Mouse (Mus musculus) heart, embryonic 10.5 days (tissue): ENCODE data around the gene Scamp1. TPM values are rescaled to one million over a fixed set of nuclear protein-coding genes. Genes with fewer than 3 reads are reported as not detected.

Experiments used
- DNase-seq: peaks from one replicate; pipeline ENCODE4 v3.0.0-alpha.2; 2017; ENCODE audit warnings: low spot score
- H3K27ac ChIP-seq: fragments of 300-500 bp; sonication (generic); 2 replicates; pipeline ENCODE4 v1.5.1; 2016; ENCODE audit warnings: mild to moderate bottlenecking
- H3K27me3 ChIP-seq: fragments of 300-500 bp; sonication (generic); 2 replicates; pipeline ENCODE4 v1.6.1; 2016; ENCODE audit warnings: mild to moderate bottlenecking; ENCODE audit not compliant: poor library complexity, insufficient read depth, severe bottlenecking
- H3K36me3 ChIP-seq: fragments of 300-500 bp; sonication (generic); 2 replicates; pipeline ENCODE4 v1.6.1; 2016; ENCODE audit warnings: mild to moderate bottlenecking, moderate library complexity
- H3K4me1 ChIP-seq: fragments of 300-500 bp; sonication (generic); 2 replicates; pipeline ENCODE4 v1.6.1; 2016; ENCODE audit warnings: mild to moderate bottlenecking
- H3K4me3 ChIP-seq: fragments of 300-500 bp; sonication (generic); 2 replicates; pipeline ENCODE4 v1.5.1; 2016; ENCODE audit warnings: mild to moderate bottlenecking, moderate library complexity
- H3K9me3 ChIP-seq: fragments of 300-500 bp; sonication (generic); 2 replicates; pipeline ENCODE4 v1.6.1; 2016; ENCODE audit warnings: mild to moderate bottlenecking, moderate library complexity
- WGBS: fragments of 180-500 bp; shearing (Covaris S2); methylation state at CpG from one replicate; pipeline ENCODE4 v1.1.7; 2016; 5-methylcytosine and 5-hydroxymethylcytosine counted together
- polyA plus RNA-seq: library from polyadenylated mRNA; unstranded; fragments of >200 nt; fragmentation: Nextera tagmentation; extraction: Ambion mirVana; gene quantifications from 2 replicates; pipeline ENCODE4 v1.2.1, GENCODE M21; 2016

The Scamp1 gene
- polyA plus RNA-seq, 1 experiment from 2014 or later = 26.9 TPM

DNA sequence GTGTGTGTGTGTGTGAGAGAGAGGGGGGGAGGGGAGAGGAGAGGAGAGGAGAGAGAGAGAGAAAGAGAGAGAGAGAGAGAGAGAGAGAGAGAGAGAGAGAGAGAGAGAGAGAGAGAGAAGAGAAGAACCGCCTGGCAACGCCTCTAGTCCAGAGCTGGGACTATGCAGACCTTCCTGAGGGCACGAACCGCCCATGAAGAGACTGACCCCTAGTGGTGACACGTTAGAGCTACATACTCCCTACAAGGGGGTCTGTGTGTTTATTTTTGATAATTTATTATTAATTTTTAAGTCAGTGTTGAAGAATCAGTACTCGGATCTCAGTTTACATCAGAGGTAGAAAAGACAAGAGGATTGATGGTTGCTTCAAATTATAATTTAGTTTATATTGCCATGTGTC lies 80.4 kb downstream of the Scamp1 start:
- DNase-seq = no peak
- WGBS = 12% methylated on average over 6 of the region's 6 CpGs
- no peak overlapping the region for H3K27ac ChIP-seq

GRCm38 (mm10) chr13:94199829-94200228 lies 85.8 kb downstream of the Scamp1 start:
- H3K27ac ChIP-seq = no peak overlapping the region
- WGBS = 64% methylated on average over 8 of the region's 8 CpGs

More for the DNA sequence above, 80.4 kb downstream of the Scamp1 start:
- Histone ChIP-seq H3K36me3 (peaks cover 21% of the 10 kb centered on the region), H3K27me3 (no peaks in the 10 kb centered on the region), H3K4me1 (no peaks in the 10 kb centered on the region), H3K4me3 (no peak overlapping the region), H3K9me3 (no peaks in the 10 kb centered on the region)

GRCm38 (mm10) chr13:94198616-94199015 lies 87.0 kb downstream of the Scamp1 start:
- Histone ChIP-seq H3K9me3 (no peaks in the 10 kb centered on the region), H3K4me1 (no peaks in the 10 kb centered on the region), H3K36me3 (peaks cover 13% of the 10 kb centered on the region; the same call in 1 of the 2 replicates), H3K27ac (no peak overlapping the region), H3K27me3 (no peaks in the 10 kb centered on the region), H3K4me3 (no peak overlapping the region)
- DNase-seq = peak; percentile 51
- WGBS = 84% methylated on average over 6 of the region's 6 CpGs

More at GRCm38 (mm10) chr13:94199829-94200228, 85.8 kb downstream of the Scamp1 start:
- no peak overlapping the region for H3K4me3 ChIP-seq
- no peaks in the 10 kb centered on the region for H3K4me1 ChIP-seq
- no peaks in the 10 kb centered on the region for H3K9me3 ChIP-seq
- H3K27me3 ChIP-seq = no peaks in the 10 kb centered on the region
- peaks cover 10% of the 10 kb centered on the region; the same call in 1 of the 2 replicates for H3K36me3 ChIP-seq
- no peak for DNase-seq

DNA sequence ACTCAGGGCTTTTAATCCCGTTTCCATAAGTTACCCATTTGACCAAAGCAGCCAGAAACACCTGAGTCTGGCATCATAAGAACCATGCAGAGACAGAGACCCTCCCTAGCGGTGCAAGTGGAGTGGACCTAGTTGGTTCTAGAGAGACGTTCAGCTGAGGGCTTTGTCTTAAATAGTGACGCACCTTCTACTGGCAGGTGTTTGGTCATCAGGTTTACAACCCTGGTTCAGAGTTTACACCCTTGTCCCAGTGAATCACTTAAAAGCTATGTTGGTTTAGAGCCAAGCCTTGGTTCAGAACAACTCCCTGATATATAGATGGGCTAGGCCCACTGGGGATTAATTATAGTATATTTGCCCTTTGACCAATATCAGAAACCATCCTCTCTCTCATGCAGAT lies 92.4 kb downstream of the Scamp1 start:
- H3K27me3 ChIP-seq = no peaks in the 10 kb centered on the region
- no peak overlapping the region for H3K4me3 ChIP-seq
- H3K27ac ChIP-seq = no peak overlapping the region
- H3K36me3 ChIP-seq = peaks cover 19% of the 10 kb centered on the region; the same call in 1 of the 2 replicates
- DNase-seq = no peak
- no peaks in the 10 kb centered on the region for H3K9me3 ChIP-seq
- WGBS = 88% methylated on average over 4 of the region's 4 CpGs
- H3K4me1 ChIP-seq = peaks cover 13% of the 10 kb centered on the region; the same call in 1 of the 2 replicates

- Histone ChIP-seq H3K27me3 (no peaks in the 10 kb centered on the region), H3K4me3 (no peak overlapping the region), H3K36me3 (peaks cover 9% of the 10 kb centered on the region; the same call in 1 of the 2 replicates), H3K27ac (no peak overlapping the region), H3K9me3 (no peaks in the 10 kb centered on the region), H3K4me1 (peaks cover 39% of the 10 kb centered on the region)
- 79% methylated on average over 1 of the region's 1 CpGs for WGBS
- DNase-seq = no peak
Observed at GRCm38 (mm10) chr13:94190386-94190785, 95.3 kb downstream of the Scamp1 start.

GRCm38 (mm10) chr13:94188200-94189086 lies 97.2 kb downstream of the Scamp1 start:
- H3K27me3 ChIP-seq = no peaks in the 10 kb centered on the region
- no peak overlapping the region for H3K27ac ChIP-seq
- H3K36me3 ChIP-seq = peaks cover 6% of the 10 kb centered on the region; the same call in 1 of the 2 replicates
- H3K9me3 ChIP-seq = no peaks in the 10 kb centered on the region
- H3K4me1 ChIP-seq = peaks cover 50% of the 10 kb centered on the region
- no peak for DNase-seq
- H3K4me3 ChIP-seq = no peak overlapping the region
- 44% methylated on average over 10 of the region's 10 CpGs for WGBS

DNA sequence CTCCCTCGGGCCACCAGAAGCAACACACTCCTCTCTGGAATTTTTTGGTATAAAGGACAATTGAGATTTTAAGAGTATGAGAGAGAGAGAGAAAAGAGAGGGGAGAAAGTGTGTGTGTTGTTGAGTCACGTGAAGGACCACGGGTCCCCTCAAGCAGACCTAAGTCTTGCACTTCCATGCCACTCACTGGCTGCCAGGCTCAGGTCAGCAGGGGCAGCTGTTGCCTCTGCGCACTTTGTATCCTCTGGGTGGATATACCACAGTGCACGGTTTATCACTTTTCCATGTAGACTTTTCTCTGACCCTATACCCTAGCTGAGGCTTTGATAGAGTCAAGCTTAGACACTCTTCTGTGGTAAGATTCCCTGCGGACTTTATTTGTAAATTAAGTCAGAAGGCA lies 100.0 kb downstream of the Scamp1 start:
- Histone ChIP-seq H3K4me1 (peaks cover 40% of the 10 kb centered on the region), H3K36me3 (no peaks in the 10 kb centered on the region), H3K27me3 (no peaks in the 10 kb centered on the region), H3K4me3 (no peak overlapping the region), H3K27ac (no peak overlapping the region), H3K9me3 (no peaks in the 10 kb centered on the region)
- 80% methylated on average over 5 of the region's 6 CpGs for WGBS
- DNase-seq = no peak

- no peak overlapping the region for H3K4me3 ChIP-seq
- H3K9me3 ChIP-seq = no peaks in the 10 kb centered on the region
- no peak for DNase-seq
- no peaks in the 10 kb centered on the region for H3K36me3 ChIP-seq
- no peaks in the 10 kb centered on the region for H3K27me3 ChIP-seq
- H3K4me1 ChIP-seq = peaks cover 40% of the 10 kb centered on the region
- no peak overlapping the region for H3K27ac ChIP-seq
- WGBS = 70% methylated on average over 10 of the region's 10 CpGs
Observed at GRCm38 (mm10) chr13:94184726-94185456, 100.8 kb downstream of the Scamp1 start.

- Histone ChIP-seq H3K27ac (no peak overlapping the region), H3K27me3 (no peaks in the 10 kb centered on the region), H3K4me1 (peaks cover 45% of the 10 kb centered on the region), H3K36me3 (peaks cover 8% of the 10 kb centered on the region; the same call in 1 of the 2 replicates), H3K4me3 (no peak overlapping the region), H3K9me3 (no peaks in the 10 kb centered on the region)
- no peak for DNase-seq
- WGBS = 85% methylated on average over 8 of the region's 8 CpGs
Observed at GRCm38 (mm10) chr13:94183372-94184021, 102.2 kb downstream of the Scamp1 start.

- no peak for DNase-seq
- H3K27ac ChIP-seq = no peak overlapping the region
- H3K27me3 ChIP-seq = no peaks in the 10 kb centered on the region
- H3K9me3 ChIP-seq = no peaks in the 10 kb centered on the region
- peaks cover 35% of the 10 kb centered on the region for H3K4me1 ChIP-seq
- peaks cover 8% of the 10 kb centered on the region; the same call in 1 of the 2 replicates for H3K36me3 ChIP-seq
- H3K4me3 ChIP-seq = no peak overlapping the region
- WGBS = 84% methylated on average over 5 of the region's 5 CpGs
Observed at GRCm38 (mm10) chr13:94182026-94182425, 103.6 kb downstream of the Scamp1 start.

DNA sequence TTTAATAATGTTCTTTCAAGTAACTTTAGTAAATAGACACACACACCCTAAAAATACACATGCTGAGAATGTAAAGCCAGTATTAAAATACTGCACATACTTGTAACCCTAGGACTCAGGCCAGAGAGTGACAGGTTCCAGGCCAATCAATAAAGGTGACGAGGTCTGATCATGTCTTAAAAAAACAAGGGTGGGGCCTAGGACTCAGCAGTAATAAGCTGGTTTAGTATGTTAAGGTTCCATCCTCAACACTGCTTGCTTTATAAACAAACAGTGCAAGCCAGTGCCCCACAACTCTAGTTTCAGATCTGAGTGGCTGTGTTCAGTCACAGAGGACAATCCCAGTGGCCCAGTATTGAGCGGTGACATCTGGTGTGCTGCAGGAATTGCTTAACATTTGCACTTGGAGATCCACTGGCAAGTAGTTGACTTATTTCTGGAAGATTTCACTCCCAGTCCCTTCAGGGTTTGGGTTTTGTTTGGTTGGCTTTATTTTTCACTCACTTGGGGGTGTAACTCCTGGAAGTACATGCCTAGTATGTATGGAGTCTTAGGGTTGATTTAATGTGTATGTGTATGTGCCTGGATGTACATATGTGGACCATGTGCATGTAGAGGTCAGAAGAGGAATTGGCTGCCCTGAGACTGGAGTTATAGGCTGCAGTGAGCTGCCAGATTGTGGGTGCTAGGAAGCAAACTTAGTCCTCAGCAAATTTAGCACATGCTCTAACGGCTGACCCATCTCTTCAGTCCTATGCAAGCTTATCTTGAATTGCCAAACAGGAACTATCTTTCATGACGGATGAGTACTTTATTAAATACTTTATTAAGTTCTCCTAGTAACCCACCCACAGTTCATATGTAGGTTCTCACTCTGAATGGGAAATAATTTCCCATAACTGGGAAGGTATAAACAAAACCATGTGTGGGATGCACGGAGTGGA lies 104.9 kb downstream of the Scamp1 start:
- Histone ChIP-seq H3K4me3 (no peak overlapping the region), H3K4me1 (peaks cover 25% of the 10 kb centered on the region), H3K27ac (no peak overlapping the region), H3K36me3 (peaks cover 8% of the 10 kb centered on the region; the same call in 1 of the 2 replicates), H3K27me3 (no peaks in the 10 kb centered on the region), H3K9me3 (no peaks in the 10 kb centered on the region)
- WGBS = 85% methylated on average over 5 of the region's 5 CpGs
- DNase-seq = no peak
